Mouse (Mus musculus): ENCODE results near the gene Itga8. TPM values are rescaled to one million over a fixed set of nuclear protein-coding genes. Genes with fewer than 3 reads are reported as not detected.

Gene Itga8
- polyA plus RNA-seq, 1 experiment, result 0.77 TPM

GRCm38 (mm10) chr2:12077266-12077891, 224.3 kb downstream of the Itga8 start:
- Histone ChIP-seq H3K4me3 (replicated peaks; ENCODE audit: insufficient read depth, low read depth, low read length) (no peak overlapping the region), H3K4me1 (ENCODE audit: control insufficient read depth, insufficient read depth, low read length) (no peaks in the 10 kb centered on the region), H3K27ac (ENCODE audit: insufficient read depth, low read length) (no peak overlapping the region), H3K27me3 (ENCODE audit: control insufficient read depth, insufficient read depth, low read length) (no peaks in the 10 kb centered on the region)
- TF ChIP-seq POLR2A (IDR thresholded peaks at IDR 0.05; ENCODE audit: borderline replicate concordance, insufficient read depth, low read length) (no peak), CTCF (IDR thresholded peaks at IDR 0.05; ENCODE audit: borderline replicate concordance, insufficient read depth, low read depth, low read length) (no peak)
- no peak for DNase-seq
- 84% methylated on average over 2 of the region's 2 CpGs for WGBS

DNA sequence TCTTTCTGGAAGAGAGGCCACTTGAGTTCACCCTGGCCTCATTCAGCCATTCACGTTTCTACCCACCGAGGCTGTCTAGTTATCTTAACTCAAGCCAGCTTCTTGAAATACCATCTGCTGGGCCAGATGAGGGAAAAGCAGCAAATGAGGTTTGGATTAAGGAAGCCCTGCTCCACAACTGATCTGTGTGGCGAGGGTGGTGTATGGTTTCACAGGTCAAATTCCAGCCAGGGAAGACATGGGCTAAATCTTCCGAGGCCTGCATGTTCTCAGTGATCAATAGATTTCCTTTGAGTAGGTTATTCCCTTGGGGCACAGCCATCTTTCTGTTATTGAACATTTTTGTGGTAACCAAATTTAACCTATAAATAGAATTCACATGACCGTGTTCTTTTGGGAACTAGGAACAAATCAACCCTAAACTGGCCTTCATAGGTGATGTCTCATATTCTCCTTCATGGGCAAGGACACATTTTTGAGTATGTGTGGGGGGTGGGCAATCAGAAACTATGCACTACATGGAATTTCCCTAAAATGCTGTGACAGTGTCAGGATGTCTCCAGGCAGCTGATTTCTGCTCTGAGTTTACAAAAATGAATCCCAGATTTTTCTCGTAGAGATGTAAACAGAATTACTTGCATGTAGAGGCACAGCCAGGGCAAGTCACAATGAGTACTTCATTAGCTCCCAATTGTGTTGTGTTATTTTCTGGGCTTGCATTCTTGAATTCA, 235.9 kb downstream of the Itga8 start:
- TF ChIP-seq POLR2A (IDR thresholded peaks at IDR 0.05; ENCODE audit: borderline replicate concordance, insufficient read depth, low read length) (no peak), CTCF (IDR thresholded peaks at IDR 0.05; ENCODE audit: borderline replicate concordance, insufficient read depth, low read depth, low read length) (no peak)
- no peak overlapping the region for H3K27ac ChIP-seq (ENCODE audit: insufficient read depth, low read length)
- WGBS, result 68% methylated on average over 6 of the region's 6 CpGs
- H3K27me3 ChIP-seq (ENCODE audit: control insufficient read depth, insufficient read depth, low read length), result no peaks in the 10 kb centered on the region
- no peak overlapping the region for H3K4me3 ChIP-seq (replicated peaks; ENCODE audit: insufficient read depth, low read depth, low read length)
- no peak for DNase-seq
- no peaks in the 10 kb centered on the region for H3K4me1 ChIP-seq (ENCODE audit: control insufficient read depth, insufficient read depth, low read length)

DNA sequence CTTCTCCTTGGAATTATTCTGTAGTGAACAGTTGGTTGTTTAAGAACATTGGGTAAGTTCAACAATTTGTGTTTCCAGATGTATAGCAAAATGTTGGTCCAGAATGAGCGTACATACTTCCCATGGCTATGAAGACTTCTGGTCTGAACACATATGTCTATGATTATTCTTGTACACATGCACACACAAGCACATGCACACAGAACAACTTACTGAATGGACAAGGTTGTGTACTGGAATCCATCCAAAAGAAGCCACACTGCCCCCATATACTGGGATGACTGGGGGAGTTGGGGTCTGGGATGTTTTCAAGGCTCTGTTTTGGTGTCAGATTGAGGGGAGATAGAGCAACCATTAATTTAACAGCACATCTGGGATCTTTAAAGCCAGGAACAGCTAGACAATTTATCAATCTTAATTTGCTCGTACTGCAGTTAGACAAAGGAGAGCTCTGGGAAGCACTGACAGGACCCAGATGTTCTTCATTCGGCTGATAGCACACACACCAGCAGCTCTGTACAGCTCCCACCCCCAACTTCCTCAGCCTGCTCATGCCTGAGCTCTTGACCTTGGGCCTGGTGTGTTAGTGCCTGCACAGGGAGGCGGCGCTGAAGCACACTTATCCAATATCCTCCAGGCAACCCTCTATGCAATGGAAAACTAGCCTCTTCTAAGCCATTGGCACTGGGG, 241.5 kb downstream of the Itga8 start:
- Histone ChIP-seq H3K4me3 (replicated peaks; ENCODE audit: insufficient read depth, low read depth, low read length) (no peak overlapping the region), H3K27me3 (ENCODE audit: control insufficient read depth, insufficient read depth, low read length) (no peaks in the 10 kb centered on the region), H3K4me1 (ENCODE audit: control insufficient read depth, insufficient read depth, low read length) (no peaks in the 10 kb centered on the region), H3K27ac (ENCODE audit: insufficient read depth, low read length) (no peak overlapping the region)
- no peak for DNase-seq
- WGBS, result 84% methylated on average over 5 of the region's 5 CpGs
- TF ChIP-seq POLR2A (IDR thresholded peaks at IDR 0.05; ENCODE audit: borderline replicate concordance, insufficient read depth, low read length) (no peak), CTCF (IDR thresholded peaks at IDR 0.05; ENCODE audit: borderline replicate concordance, insufficient read depth, low read depth, low read length) (no peak)

Other genes with a start within 250 kb of the Itga8 start
- gene Mindy3, start 117.5 kb upstream of the Itga8 start, polyA plus RNA-seq (2012; rRNA removed), result 52.6 and 61.3 TPM in 2 replicates

Measured in cerebellum, adult 2 months (tissue).